Mouse (Mus musculus): ENCODE results near the gene Doc2b. TPM values are rescaled to one million over a fixed set of nuclear protein-coding genes. Genes with fewer than 3 reads are reported as not detected.

Doc2b gene
- polyA plus RNA-seq (2017; shearing (Covaris generic)): not detected

DNA sequence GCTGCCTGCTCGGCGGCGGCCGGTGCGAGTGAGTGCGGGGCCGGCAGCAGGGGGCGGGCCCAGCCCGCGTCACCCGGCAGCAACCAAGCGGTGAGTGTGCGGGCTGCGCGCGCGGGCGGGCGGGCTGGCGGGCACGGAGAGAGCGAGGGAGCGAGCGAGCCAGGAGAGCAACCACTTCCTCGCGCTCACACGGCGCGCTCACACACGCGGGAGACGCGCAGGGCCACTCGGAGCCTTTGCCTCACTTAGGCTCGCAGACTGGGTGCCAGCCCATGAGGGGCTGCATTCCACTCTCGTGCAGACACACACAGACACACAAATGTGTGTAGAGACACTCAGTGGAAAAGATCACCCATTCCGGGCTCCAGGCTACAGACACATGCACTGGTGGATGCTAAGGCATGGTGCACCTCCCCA, at the start of gene Doc2b:
Gene Doc2b (minus strand): TSS at position 21 of the 417 bp plus-strand sequence.

DNA sequence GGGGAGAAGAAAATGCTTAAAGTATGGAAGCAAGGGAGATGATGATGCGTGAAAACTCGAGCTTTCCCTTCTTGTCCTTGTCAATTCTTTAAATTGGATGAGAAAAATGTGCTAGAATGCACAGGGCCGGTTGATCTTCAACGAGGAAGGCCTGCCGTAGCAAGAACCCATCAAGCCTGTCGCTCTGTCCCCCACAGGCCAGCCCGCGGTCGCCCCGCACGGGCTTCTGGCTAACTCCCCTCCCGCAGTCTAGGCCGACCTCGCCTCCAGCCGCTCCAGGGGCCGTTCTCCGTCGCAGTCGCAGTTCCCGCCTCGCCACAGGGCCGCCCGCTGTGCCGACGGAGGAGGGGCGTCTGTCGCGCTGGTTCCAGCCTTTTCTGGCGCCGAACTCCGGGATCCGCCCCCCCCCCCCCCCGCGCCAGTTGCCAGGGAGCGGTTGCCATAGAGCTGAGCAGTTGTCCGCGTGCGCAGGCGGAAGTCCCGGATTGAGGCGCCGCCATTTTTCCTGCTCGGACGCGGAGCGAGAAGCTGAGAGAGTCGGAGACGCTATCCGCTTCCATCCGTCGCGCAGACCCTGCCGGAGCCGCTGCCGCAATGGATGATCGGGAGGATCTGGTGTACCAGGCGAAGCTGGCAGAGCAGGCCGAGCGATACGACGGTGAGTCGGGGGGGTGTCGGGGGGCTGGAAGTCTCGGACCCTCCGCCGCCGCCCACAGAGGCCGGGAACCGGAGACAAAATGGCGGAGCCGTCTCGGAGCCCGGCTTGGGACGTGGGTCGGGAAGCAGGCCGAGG, 63.2 kb downstream of the Doc2b start, which contains the start of gene Ywhae:
Gene Ywhae (plus strand): TSS at position 436 of the 793 bp plus-strand sequence.

Other genes starting within 250 kb of the Doc2b start
- 100 to 1,000 TPM; 352 to 377 TPM for gene Pitpna, start 208.0 kb downstream of the Doc2b start, polyA plus RNA-seq (2017; shearing (Covaris generic))
- 100 to 1,000 TPM; 121 to 145 TPM for gene Inpp5k, start 165.1 kb downstream of the Doc2b start, polyA plus RNA-seq (2017; shearing (Covaris generic))
- 10 to 100 TPM; 18.2 to 34.4 TPM for gene Myo1c, start 145.5 kb downstream of the Doc2b start, polyA plus RNA-seq (2017; shearing (Covaris generic))
- 10 to 100 TPM; 46.8 to 48.2 TPM for gene Crk, start 116.8 kb downstream of the Doc2b start, polyA plus RNA-seq (2017; shearing (Covaris generic))
- gene Ywhae, start 63.2 kb downstream of the Doc2b start, polyA plus RNA-seq (2017; shearing (Covaris generic)): 100 to 1,000 TPM; 200 to 268 TPM
- 1 to 10 TPM; 7.4 to 9.7 TPM for gene Rph3al, start 142.4 kb upstream of the Doc2b start, polyA plus RNA-seq (2017; shearing (Covaris generic))
- gene 1700016K19Rik, start 203.9 kb upstream of the Doc2b start, polyA plus RNA-seq (2017; shearing (Covaris generic)): 1 to 10 TPM in 1 of 2 experiments, not detected in 1; 3.4 TPM
- gene Rflnb, start 231.7 kb upstream of the Doc2b start, polyA plus RNA-seq (2017; shearing (Covaris generic)): 10 to 100 TPM; 28.5 to 77.0 TPM

Measured in activated CD4-positive, CD25-positive, alpha-beta regulatory T cell (primary cell).